Mouse (Mus musculus): ENCODE data around the gene Plek.

DNA sequence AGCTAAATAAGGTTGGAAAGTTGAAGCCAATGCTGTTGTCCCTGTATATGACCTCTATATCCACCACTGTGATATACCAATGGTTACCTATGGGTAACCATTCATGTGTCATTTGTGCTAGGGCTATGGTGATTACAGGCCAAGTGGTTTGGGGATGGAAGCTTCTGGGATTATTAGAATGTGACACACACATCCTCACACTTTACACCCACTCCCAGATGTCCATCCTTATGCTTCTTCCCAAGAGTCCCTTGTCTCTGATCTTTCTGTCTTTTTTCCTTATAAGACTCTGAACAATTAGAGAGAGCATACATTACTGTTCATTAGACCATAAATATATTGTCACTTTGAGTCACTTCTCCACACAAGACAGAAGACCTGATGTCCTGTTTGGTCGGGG is 79.1 kb downstream of the Plek start:
- no peak for TF ChIP-seq CTCF (IDR thresholded peaks at IDR 0.05)
- no peak for TF ChIP-seq EP300 (IDR thresholded peaks at IDR 0.05)

All from lung, postnatal 0 days (tissue).